ENCODE assay signal across 9 mouse cellular contexts in the genomic region with DNA sequence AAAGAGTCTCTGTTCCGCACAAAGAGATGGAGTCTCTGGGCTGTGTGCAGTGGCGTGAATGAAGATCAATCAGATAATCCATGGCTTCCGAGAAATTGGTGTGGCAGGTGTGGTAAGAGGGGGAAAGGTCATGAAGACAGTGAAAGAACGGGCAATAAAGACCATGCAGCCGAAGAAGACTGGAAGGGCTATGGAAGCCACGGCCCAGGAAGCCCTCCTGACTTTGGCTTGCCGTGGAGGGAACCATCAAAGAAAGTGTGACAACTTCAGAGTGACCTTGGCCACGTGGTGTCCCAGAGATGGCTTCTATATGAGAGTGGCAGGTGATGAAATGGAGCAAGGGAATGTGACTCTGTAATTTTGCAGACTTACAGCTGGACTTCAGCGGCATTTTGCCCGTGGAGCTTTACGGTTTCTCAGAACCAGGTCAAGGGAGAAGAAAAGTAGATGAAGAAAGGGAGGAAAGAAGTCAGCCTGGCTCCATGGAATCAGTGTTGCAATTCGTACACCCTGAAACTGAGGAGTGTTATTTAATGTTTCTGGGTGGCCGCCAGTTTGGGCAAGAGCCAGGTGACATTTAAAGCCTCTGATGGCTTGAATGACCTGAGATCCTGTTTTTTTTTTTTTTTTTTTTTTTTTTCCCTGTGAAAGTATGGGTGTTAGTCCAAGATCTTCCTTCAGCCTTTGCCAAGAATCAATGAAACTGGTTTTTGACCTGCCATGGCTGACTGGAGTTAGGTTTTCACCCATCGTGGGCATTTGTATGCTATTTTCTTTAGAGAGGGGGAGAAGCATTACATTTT.
DNase-seq lines count a peak whose midpoint lies in the region; ATAC-seq and TF ChIP-seq lines count a peak whose summit lies in the region.
"Had no signal": no experiment of that assay in that cellular context is flagged by ENCODE, and none has a peak within 500 bp of the region (broad histone marks: within the 10 kb centered on the region; RNA-seq: fewer than 3 reads in every experiment).

No protein-coding gene starts in this region.

- no peaks in the 10 kb centered on the region for H3K27me3 ChIP-seq in heart, postnatal 0 days (ENCODE audit: control insufficient read depth, insufficient read depth, low read length)
- no peaks in the 10 kb centered on the region for H3K27me3 ChIP-seq in liver, postnatal 0 days (ENCODE audit: insufficient read depth, low read length)

- H3K4me1 ChIP-seq in heart, postnatal 0 days (ENCODE audit: control insufficient read depth, insufficient read depth): peaks cover 42% of the 10 kb centered on the region
- peaks cover 41% of the 10 kb centered on the region for H3K4me1 ChIP-seq in liver, postnatal 0 days (ENCODE audit: insufficient read depth)

- DNase-seq in adipocyte (ENCODE audit: low spot score): peak; percentile 65
- DNase-seq in adrenal gland, postnatal 10 days: peak; percentile 87
- peak; percentile 69 for DNase-seq in heart, postnatal 0 days (ENCODE audit: low spot score)
- DNase-seq in liver, postnatal 0 days: peak; percentile 77
- no peak for DNase-seq in right cerebral cortex, postnatal 36 days (ENCODE audit: low spot score in 2 of 2)
- DNase-seq in T-cell, adult 2 months (ENCODE audit: low spot score): no peak
- no peak for DNase-seq in spleen, adult 12 weeks (ENCODE audit: low spot score)
- DNase-seq: cerebellum, adult 9-10 months; thymus, adult 18-20 months had no signal

- H3K27ac ChIP-seq in heart, postnatal 0 days (ENCODE audit: low read depth): peak overlapping the region; percentile 86
- H3K27ac ChIP-seq in liver, postnatal 0 days (ENCODE audit: low read depth): peak overlapping the region; percentile 79

- ATAC-seq in heart, postnatal 0 days (ENCODE audit: insufficient read depth, low read depth): peak; percentile 69
- ATAC-seq in liver, postnatal 0 days: peak; percentile 73

- no peaks in the 10 kb centered on the region for H3K36me3 ChIP-seq in heart, postnatal 0 days (replicated peaks; ENCODE audit: control insufficient read depth, insufficient read depth, low read length)
- H3K36me3 ChIP-seq in liver, postnatal 0 days (replicated peaks; ENCODE audit: insufficient read depth, low read length): no peaks in the 10 kb centered on the region

- H3K4me2 ChIP-seq in heart, postnatal 0 days (ENCODE audit: low read depth, low read length): peak overlapping the region; percentile 52
- H3K4me2 ChIP-seq in liver, postnatal 0 days (ENCODE audit: low read depth, low read length): peak overlapping the region; percentile 53

- peak overlapping the region; percentile 25 for H3K4me3 ChIP-seq in heart, postnatal 0 days (ENCODE audit: low read depth, low read length)
- H3K4me3 ChIP-seq in liver, postnatal 0 days (ENCODE audit: low read depth, low read length): no peak overlapping the region

- H3K9ac ChIP-seq in heart, postnatal 0 days (replicated peaks; ENCODE audit: low read depth, low read length): no peak overlapping the region; the same call in 1 of the 2 replicates
- no peak overlapping the region for H3K9ac ChIP-seq in liver, postnatal 0 days (replicated peaks)

- no peak for TF ChIP-seq CTCF in heart, postnatal 0 days (IDR thresholded peaks at IDR 0.05; ENCODE audit: low read depth)
- TF ChIP-seq CTCF in liver, postnatal 0 days (IDR thresholded peaks at IDR 0.05; ENCODE audit: low read depth): no peak

- no peaks in the 10 kb centered on the region for H3K9me3 ChIP-seq in heart, postnatal 0 days (replicated peaks; ENCODE audit: control insufficient read depth, low read length)
- no peaks in the 10 kb centered on the region for H3K9me3 ChIP-seq in liver, postnatal 0 days (ENCODE audit: low read length)

- 39% methylated on average over 14 of the region's 14 CpGs for WGBS in heart, postnatal 0 days
- WGBS in liver, postnatal 0 days (ENCODE audit: insufficient replicate concordance): 52% methylated on average over 14 of the region's 14 CpGs

- TF ChIP-seq EP300 in heart, postnatal 0 days (IDR thresholded peaks at IDR 0.05; ENCODE audit: low read depth): peak; percentile 73
- peak; percentile 21; the same call in 1 of the 2 replicates for TF ChIP-seq EP300 in liver, postnatal 0 days (IDR thresholded peaks at IDR 0.05; ENCODE audit: low read depth)

Comparison
In these comparisons a context has a peak if more than half of its experiments do, and no peak if none do; other contexts are left out.
1. DNase-seq: peak in adipocyte (single experiment), adrenal gland, postnatal 10 days (single experiment), heart, postnatal 0 days (single experiment) and liver, postnatal 0 days (single experiment); none in right cerebral cortex, postnatal 36 days (0 of 2), T-cell, adult 2 months (single experiment) and spleen, adult 12 weeks (single experiment).